Comparison of ENCODE assay signal across 30 mouse cellular contexts in the genomic region with DNA sequence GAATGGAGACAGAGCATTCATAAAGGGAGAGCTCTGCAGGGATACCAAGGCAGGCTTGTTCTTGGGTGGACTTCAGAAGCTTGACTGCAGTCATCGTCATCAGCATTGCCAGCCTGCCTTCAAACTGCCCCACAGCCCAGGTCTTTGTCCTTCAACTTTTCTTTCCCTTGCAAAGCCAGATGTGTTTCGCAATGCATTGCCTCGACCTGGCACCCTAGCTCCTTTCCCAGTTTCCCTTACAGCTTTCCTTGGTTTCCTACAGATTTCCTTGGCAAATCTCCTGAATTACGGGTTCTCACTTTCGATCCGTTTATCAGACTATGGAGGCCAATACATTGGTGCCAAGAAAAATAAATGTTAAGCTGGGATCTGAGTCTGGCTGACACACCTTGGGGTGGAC. TPM values are rescaled to one million over a fixed set of nuclear protein-coding genes. Genes with fewer than 3 reads are reported as not detected.
DNase-seq lines count a peak whose midpoint lies in the region; ATAC-seq and TF ChIP-seq lines count a peak whose summit lies in the region.
"Had no signal": no experiment of that assay in that cellular context is flagged by ENCODE, and none has a peak within 500 bp of the region (broad histone marks: within the 10 kb centered on the region; RNA-seq: fewer than 3 reads in every experiment).

No protein-coding gene starts in this region.

- no peak overlapping the region for H3ac ChIP-seq in C2C12 (ENCODE audit: control insufficient read depth, insufficient read length, low read depth)

- peak overlapping the region; percentile 32 for H3K27ac ChIP-seq in heart, embryonic 15.5 days
- H3K27ac ChIP-seq in brown adipose tissue, adult 24 weeks (replicated peaks; ENCODE audit: low read depth, low read length): peak overlapping the region; percentile 67; the same call in 1 of the 2 replicates
- H3K27ac ChIP-seq: embryonic facial prominence, embryonic 10.5 days; hindbrain, embryonic 12.5 days; layer of hippocampus, adult 2 months; limb, embryonic 12.5 days; liver, embryonic 12.5 days; neural tube, embryonic 12.5 days; stomach, postnatal 0 days had no signal

- 51% methylated on average over 6 of the region's 6 CpGs for WGBS in heart, embryonic 15.5 days

- H3K4me3 ChIP-seq in heart, embryonic 15.5 days: no peak overlapping the region
- no peak overlapping the region for H3K4me3 ChIP-seq in C2C12 (ENCODE audit: insufficient read depth, poor library complexity, severe bottlenecking)
- H3K4me3 ChIP-seq in brown adipose tissue, adult 24 weeks (ENCODE audit: insufficient read depth, low read depth, low read length): peak overlapping the region; percentile 36; the same call in 1 of the 2 replicates
- H3K4me3 ChIP-seq: embryonic facial prominence, embryonic 10.5 days; hindbrain, embryonic 12.5 days; layer of hippocampus, adult 2 months; limb, embryonic 12.5 days; liver, embryonic 12.5 days; megakaryocyte, embryonic 14.5 days; neural tube, embryonic 12.5 days had no signal

- ATAC-seq in heart, embryonic 15.5 days (replicated peaks; ENCODE audit: insufficient number of reproducible peaks, insufficient read depth, low FRiP score, low read depth): no peak
- ATAC-seq: activated CD4-positive, CD25-positive, alpha-beta regulatory T cell, adult 4 months; forebrain, postnatal 0 days; intestine, postnatal 0 days; liver, embryonic 12.5 days had no signal

- no peak overlapping the region for H3K9ac ChIP-seq in heart, embryonic 15.5 days
- H3K9ac ChIP-seq: forebrain, postnatal 0 days; hindbrain, embryonic 12.5 days; limb, embryonic 12.5 days; liver, embryonic 12.5 days; neural tube, embryonic 12.5 days had no signal

- H3K4me1 ChIP-seq in heart, embryonic 15.5 days (replicated peaks): peaks cover 16% of the 10 kb centered on the region; the same call in 1 of the 2 replicates
- no peaks in the 10 kb centered on the region for H3K4me1 ChIP-seq in brown adipose tissue, adult 24 weeks (ENCODE audit: control insufficient read depth, insufficient read depth, insufficient read length, low read length)
- H3K4me1 ChIP-seq: embryonic facial prominence, embryonic 10.5 days; hindbrain, embryonic 12.5 days; limb, embryonic 12.5 days; liver, embryonic 12.5 days; neural tube, embryonic 12.5 days had no signal

- no peaks in the 10 kb centered on the region for H3K9me3 ChIP-seq in heart, embryonic 15.5 days (replicated peaks)
- H3K9me3 ChIP-seq: embryonic facial prominence, embryonic 10.5 days; G1E; hindbrain, embryonic 12.5 days; limb, embryonic 12.5 days; liver, embryonic 12.5 days; megakaryocyte, embryonic 14.5 days; neural tube, embryonic 12.5 days had no signal

- H3K27me3 ChIP-seq in heart, embryonic 15.5 days: no peaks in the 10 kb centered on the region
- peaks cover 5% of the 10 kb centered on the region for H3K27me3 ChIP-seq in C2C12 (ENCODE audit: control insufficient read depth, insufficient read depth, insufficient read length)
- H3K27me3 ChIP-seq: CH12.LX; hindbrain, embryonic 12.5 days; limb, embryonic 12.5 days; liver, embryonic 12.5 days; neural tube, embryonic 12.5 days had no signal

- no peaks in the 10 kb centered on the region for H3K79me3 ChIP-seq in C2C12 (ENCODE audit: low read depth)

- H3K36me3 ChIP-seq in heart, embryonic 15.5 days: no peaks in the 10 kb centered on the region
- H3K36me3 ChIP-seq in C2C12 (ENCODE audit: control insufficient read depth, insufficient read depth): no peaks in the 10 kb centered on the region
- H3K36me3 ChIP-seq: embryonic facial prominence, embryonic 10.5 days; G1E; hindbrain, embryonic 12.5 days; limb, embryonic 12.5 days; liver, embryonic 12.5 days; neural tube, embryonic 12.5 days had no signal

- no peak for TF ChIP-seq CTCF in C2C12 (IDR thresholded peaks at IDR 0.05; ENCODE audit: control insufficient read depth, insufficient read depth, insufficient read length)

- no peak overlapping the region for H3K4me2 ChIP-seq in heart, embryonic 15.5 days
- H3K4me2 ChIP-seq: hindbrain, embryonic 12.5 days; limb, embryonic 12.5 days; liver, embryonic 12.5 days; neural tube, embryonic 12.5 days had no signal

- peak; percentile 33 for DNase-seq in adrenal gland, postnatal 10 days
- no peak for DNase-seq in adrenal gland, adult 18-20 months (ENCODE audit: low spot score in 2 of 2)
- no peak for DNase-seq in heart, adult 8-10 months (ENCODE audit: low spot score)
- DNase-seq in cerebellum, adult 11 months: no peak
- DNase-seq in urinary bladder, adult 2 months (ENCODE audit: low spot score): no peak
- DNase-seq: cerebellum, adult 11-12 months; cerebellum, postnatal 10 days; forebrain, postnatal 0 days; heart, postnatal 14 days; kidney, postnatal 25 days; layer of hippocampus, postnatal 36 days; lung, adult 2 months; lung, postnatal 36 days; midbrain, embryonic 14.5 days; right cerebral cortex, postnatal 14 days had no signal

- no peaks in the 10 kb centered on the region for H3K79me2 ChIP-seq in C2C12 (ENCODE audit: control insufficient read depth, insufficient read depth)

TF ChIP-seq in C2C12, 6 proteins besides CTCF, POLR2A, EP300 and RAD21:
- TF ChIP-seq MAX (IDR thresholded peaks at IDR 0.05) (no peak), CEBPB (IDR thresholded peaks at IDR 0.05; ENCODE audit: low read depth) (peak; percentile 78)

RNA-seq across cellular contexts. Expression of a gene that starts 45.1 kb away (rescaled TPM):
- 10 to 100 TPM; 67.9 to 69.5 TPM for total RNA-seq in adrenal gland, postnatal 10 days (2021)
- 10 to 100 TPM; 79.8 to 87.8 TPM for total RNA-seq in adrenal gland, adult 18-20 months (2021)
- polyA plus RNA-seq in heart, embryonic 15.5 days (2015; fragmentation: Nextera tagmentation; extraction: Ambion mirVana): 62.0 and 67.0 TPM in 2 replicates
- 10 to 100 TPM; 53.3 to 55.1 (median 54.5) TPM for total RNA-seq in heart, adult 8-10 months (2022)
- 41.5 TPM for polyA plus RNA-seq in C2C12 (2012; fragmentation: generic; extraction: Trizol)
- 59.4 and 68.0 TPM in 2 replicates for polyA plus RNA-seq in brown adipose tissue, adult 24 weeks (2012; ENCODE audit: insufficient read depth, insufficient read length, missing spikeins)
- polyA plus RNA-seq in urinary bladder, adult 2 months (2012; rRNA removed): 49.0 and 50.1 TPM in 2 replicates

RNA-seq across cellular contexts. Expression of a gene that starts 49.4 kb away (rescaled TPM):
- 1 to 10 TPM; 8.1 to 8.2 TPM for total RNA-seq in adrenal gland, postnatal 10 days (2021)
- 1 to 10 TPM; 3.5 to 7.0 TPM for total RNA-seq in adrenal gland, adult 18-20 months (2021)
- 9.8 and 10.2 TPM in 2 replicates for polyA plus RNA-seq in heart, embryonic 15.5 days (2015; fragmentation: Nextera tagmentation; extraction: Ambion mirVana)
- 1 to 10 TPM; 3.8 to 5.5 (median 4.4) TPM for total RNA-seq in heart, adult 8-10 months (2022)
- polyA plus RNA-seq in C2C12 (2012; fragmentation: generic; extraction: Trizol): 1.7 TPM
- 9.6 and 21.9 TPM in 2 replicates for polyA plus RNA-seq in brown adipose tissue, adult 24 weeks (2012; ENCODE audit: insufficient read depth, insufficient read length, missing spikeins)
- 4.6 and 5.6 TPM in 2 replicates for polyA plus RNA-seq in urinary bladder, adult 2 months (2012; rRNA removed)

RNA-seq across cellular contexts. Expression of a gene that starts 52.8 kb away (rescaled TPM):
- total RNA-seq in adrenal gland, postnatal 10 days (2021): 100 to 1,000 TPM; 131 to 155 TPM
- 100 to 1,000 TPM; 154 to 164 TPM for total RNA-seq in adrenal gland, adult 18-20 months (2021)
- polyA plus RNA-seq in heart, embryonic 15.5 days (2015; fragmentation: Nextera tagmentation; extraction: Ambion mirVana): 243 and 292 TPM in 2 replicates
- 100 to 1,000 TPM; 300 to 368 (median 327) TPM for total RNA-seq in heart, adult 8-10 months (2022)
- 49.4 TPM for polyA plus RNA-seq in C2C12 (2012; fragmentation: generic; extraction: Trizol)
- 235 and 242 TPM in 2 replicates for polyA plus RNA-seq in brown adipose tissue, adult 24 weeks (2012; ENCODE audit: insufficient read depth, insufficient read length, missing spikeins)
- 203 and 249 TPM in 2 replicates for polyA plus RNA-seq in urinary bladder, adult 2 months (2012; rRNA removed)
